Mouse (Mus musculus) midbrain, embryonic 14.5 days (tissue): ENCODE measurements around the gene St6galnac6. TPM values are rescaled to one million over a fixed set of nuclear protein-coding genes. Genes with fewer than 3 reads are reported as not detected.

Experiments
- ATAC-seq: fragments of 200-750 bp; cut with Nextera tagmentation; 2 replicates; pipeline ENCODE4 v1.8.0; 2017; ENCODE audit warnings: moderate number of reproducible peaks, moderate library complexity; ENCODE audit not compliant: low FRiP score, low TSS enrichment
- DNase-seq: peaks from one replicate; pipeline ENCODE4 v3.0.0-alpha.2; 2015
- H3K27ac ChIP-seq: fragments of 300-500 bp; sonication (generic); replicated peaks from 2 replicates; pipeline ENCODE4 v1.5.1; 2014; ENCODE audit warnings: mild to moderate bottlenecking, low read depth, low read length, moderate library complexity
- H3K27me3 ChIP-seq: fragments of 300-500 bp; sonication (generic); 2 replicates; pipeline ENCODE4 v1.6.1; 2014; ENCODE audit warnings: low read length, control low read depth, mixed read lengths; ENCODE audit not compliant: control insufficient read depth, insufficient read depth
- H3K36me3 ChIP-seq: fragments of 300-500 bp; sonication (generic); 2 replicates; pipeline ENCODE4 v1.6.1; 2014; ENCODE audit warnings: low read length, control low read depth; ENCODE audit not compliant: control insufficient read depth, insufficient read depth
- H3K4me1 ChIP-seq: fragments of 300-500 bp; sonication (generic); 2 replicates; pipeline ENCODE4 v1.6.1; 2014; ENCODE audit warnings: mild to moderate bottlenecking, antibody characterized with exemption, low read length, control low read depth; ENCODE audit not compliant: control insufficient read depth, insufficient read depth
- H3K4me2 ChIP-seq: fragments of 300-500 bp; sonication (generic); 2 replicates; pipeline ENCODE4 v1.6.1; 2014; ENCODE audit warnings: mild to moderate bottlenecking, low read length, moderate library complexity
- H3K4me3 ChIP-seq: fragments of 300-500 bp; sonication (generic); replicated peaks from 2 replicates; pipeline ENCODE4 v1.5.1; 2014; ENCODE audit warnings: low read depth, low read length
- H3K9ac ChIP-seq: fragments of 300-500 bp; sonication (generic); replicated peaks from 2 replicates; pipeline ENCODE4 v1.6.1; 2014; ENCODE audit warnings: mild to moderate bottlenecking, low read length, moderate library complexity
- H3K9me3 ChIP-seq: fragments of 300-500 bp; sonication (generic); 2 replicates; pipeline ENCODE4 v1.6.1; 2016; ENCODE audit warnings: low read length, control low read depth, mixed read lengths; ENCODE audit not compliant: control insufficient read depth
- WGBS: fragments of 180-500 bp; shearing (Covaris S2); extraction: QIAGEN DNeasy Blood & Tissue Kit; methylation state at CpG from one replicate; pipeline ENCODE4 v1.1.7; 2014; 5-methylcytosine and 5-hydroxymethylcytosine counted together
- polyA plus RNA-seq: library from polyadenylated mRNA; unstranded; fragments of >200 nt; fragmentation: Nextera tagmentation; extraction: Ambion mirVana; gene quantifications from 2 replicates; pipeline ENCODE4 v1.2.1, GENCODE M21; 2014

St6galnac6 gene
- polyA plus RNA-seq, 1 experiment from 2014 or later = 7.6 TPM

GRCm38 (mm10) chr2:32634277-32635105 is 35.0 kb downstream of the St6galnac6 start:
- no peak overlapping the region for H3K4me2 ChIP-seq
- no peaks in the 10 kb centered on the region for H3K27me3 ChIP-seq
- DNase-seq (no peak), ATAC-seq (no peak)
- H3K9me3 ChIP-seq = no peaks in the 10 kb centered on the region
- H3K4me3 ChIP-seq = no peak overlapping the region
- peaks cover 5% of the 10 kb centered on the region for H3K4me1 ChIP-seq
- no peak overlapping the region for H3K27ac ChIP-seq
- peaks cover 10% of the 10 kb centered on the region for H3K36me3 ChIP-seq
- WGBS = 82% methylated on average over 10 of the region's 10 CpGs
- no peak overlapping the region for H3K9ac ChIP-seq

GRCm38 (mm10) chr2:32636617-32637016 is 37.1 kb downstream of the St6galnac6 start:
- Histone ChIP-seq H3K4me3 (no peak overlapping the region), H3K9ac (no peak overlapping the region), H3K27ac (no peak overlapping the region), H3K4me2 (no peak overlapping the region), H3K36me3 (peaks cover 8% of the 10 kb centered on the region; the same call in 1 of the 2 replicates), H3K9me3 (no peaks in the 10 kb centered on the region), H3K4me1 (0 out of 2 replicates have a peak, but pooled peaks cover 3% of the 10 kb centered on the region), H3K27me3 (no peaks in the 10 kb centered on the region)
- WGBS = 88% methylated on average over 7 of the region's 7 CpGs
- DNase-seq = no peak
- no peak for ATAC-seq

GRCm38 (mm10) chr2:32637778-32638281 is 38.3 kb downstream of the St6galnac6 start:
- H3K9me3 ChIP-seq = no peaks in the 10 kb centered on the region
- ATAC-seq (no peak), DNase-seq (no peak)
- H3K4me2 ChIP-seq = no peak overlapping the region
- no peak overlapping the region for H3K9ac ChIP-seq
- H3K27me3 ChIP-seq = no peaks in the 10 kb centered on the region
- H3K4me1 ChIP-seq = 0 out of 2 replicates have a peak, but pooled peaks cover 3% of the 10 kb centered on the region
- H3K27ac ChIP-seq = no peak overlapping the region
- peaks cover 8% of the 10 kb centered on the region; the same call in 1 of the 2 replicates for H3K36me3 ChIP-seq
- H3K4me3 ChIP-seq = no peak overlapping the region
- 47% methylated on average over 11 of the region's 11 CpGs for WGBS

GRCm38 (mm10) chr2:32639632-32640031 is 40.1 kb downstream of the St6galnac6 start:
- Histone ChIP-seq H3K27ac (no peak overlapping the region), H3K4me1 (0 out of 2 replicates have a peak, but pooled peaks cover 3% of the 10 kb centered on the region), H3K9me3 (no peaks in the 10 kb centered on the region), H3K4me3 (no peak overlapping the region), H3K4me2 (no peak overlapping the region), H3K27me3 (no peaks in the 10 kb centered on the region), H3K9ac (no peak overlapping the region), H3K36me3 (no peaks in the 10 kb centered on the region)
- ATAC-seq = no peak
- no peak for DNase-seq
- WGBS = 88% methylated on average over 1 of the region's 1 CpGs

- WGBS = 63% methylated on average over 6 of the region's 6 CpGs
- no peaks in the 10 kb centered on the region for H3K9me3 ChIP-seq
- no peaks in the 10 kb centered on the region for H3K27me3 ChIP-seq
- ATAC-seq (no peak), DNase-seq (no peak)
- no peak overlapping the region for H3K9ac ChIP-seq
- H3K36me3 ChIP-seq = no peaks in the 10 kb centered on the region
- H3K4me2 ChIP-seq = no peak overlapping the region
- no peak overlapping the region for H3K4me3 ChIP-seq
- 0 out of 2 replicates have a peak, but pooled peaks cover 3% of the 10 kb centered on the region for H3K4me1 ChIP-seq
- H3K27ac ChIP-seq = no peak overlapping the region
Observed at GRCm38 (mm10) chr2:32640550-32641051, 41.1 kb downstream of the St6galnac6 start.

GRCm38 (mm10) chr2:32641810-32642209 is 42.3 kb downstream of the St6galnac6 start:
- Histone ChIP-seq H3K4me1 (0 out of 2 replicates have a peak, but pooled peaks cover 3% of the 10 kb centered on the region), H3K36me3 (no peaks in the 10 kb centered on the region), H3K4me3 (no peak overlapping the region), H3K27ac (no peak overlapping the region), H3K9ac (no peak overlapping the region), H3K9me3 (no peaks in the 10 kb centered on the region), H3K4me2 (no peak overlapping the region), H3K27me3 (no peaks in the 10 kb centered on the region)
- no peak for ATAC-seq
- no peak for DNase-seq
- WGBS = 82% methylated on average over 5 of the region's 5 CpGs

- H3K27me3 ChIP-seq = no peaks in the 10 kb centered on the region
- H3K4me1 ChIP-seq = 0 out of 2 replicates have a peak, but pooled peaks cover 1% of the 10 kb centered on the region
- no peak overlapping the region for H3K4me3 ChIP-seq
- no peak overlapping the region for H3K27ac ChIP-seq
- H3K9me3 ChIP-seq = no peaks in the 10 kb centered on the region
- H3K9ac ChIP-seq = no peak overlapping the region
- WGBS = 75% methylated on average over 7 of the region's 7 CpGs
- no peak overlapping the region for H3K4me2 ChIP-seq
- H3K36me3 ChIP-seq = no peaks in the 10 kb centered on the region
- ATAC-seq (no peak), DNase-seq (no peak)
Observed at GRCm38 (mm10) chr2:32642813-32643212, 43.3 kb downstream of the St6galnac6 start.

- Histone ChIP-seq H3K36me3 (no peaks in the 10 kb centered on the region), H3K4me2 (no peak overlapping the region), H3K9ac (no peak overlapping the region), H3K27ac (no peak overlapping the region), H3K27me3 (no peaks in the 10 kb centered on the region), H3K9me3 (no peaks in the 10 kb centered on the region), H3K4me3 (no peak overlapping the region), H3K4me1 (no peaks in the 10 kb centered on the region)
- 86% methylated on average over 9 of the region's 9 CpGs for WGBS
- DNase-seq (no peak), ATAC-seq (no peak)
Observed at GRCm38 (mm10) chr2:32644083-32644482, 44.6 kb downstream of the St6galnac6 start.
